Mouse (Mus musculus) small intestine, adult 10 weeks (tissue): ENCODE data around the gene Dazap2. TPM values are rescaled to one million over a fixed set of nuclear protein-coding genes. Genes with fewer than 3 reads are reported as not detected.

Experiments used
- polyA plus RNA-seq: library from polyadenylated mRNA; stranded (reverse); fragments of 350-450 nt; fragmentation: Illumina TruSeq; extraction: RNeasy Lipid Tissue Mini Kit (QIAGEN cat#74804); gene quantifications from one replicate; pipeline ENCODE4 v1.2.3, GENCODE M21; 2014; ENCODE audit warnings: low replicate concordance

The Dazap2 gene
- 273 TPM for polyA plus RNA-seq

DNA sequence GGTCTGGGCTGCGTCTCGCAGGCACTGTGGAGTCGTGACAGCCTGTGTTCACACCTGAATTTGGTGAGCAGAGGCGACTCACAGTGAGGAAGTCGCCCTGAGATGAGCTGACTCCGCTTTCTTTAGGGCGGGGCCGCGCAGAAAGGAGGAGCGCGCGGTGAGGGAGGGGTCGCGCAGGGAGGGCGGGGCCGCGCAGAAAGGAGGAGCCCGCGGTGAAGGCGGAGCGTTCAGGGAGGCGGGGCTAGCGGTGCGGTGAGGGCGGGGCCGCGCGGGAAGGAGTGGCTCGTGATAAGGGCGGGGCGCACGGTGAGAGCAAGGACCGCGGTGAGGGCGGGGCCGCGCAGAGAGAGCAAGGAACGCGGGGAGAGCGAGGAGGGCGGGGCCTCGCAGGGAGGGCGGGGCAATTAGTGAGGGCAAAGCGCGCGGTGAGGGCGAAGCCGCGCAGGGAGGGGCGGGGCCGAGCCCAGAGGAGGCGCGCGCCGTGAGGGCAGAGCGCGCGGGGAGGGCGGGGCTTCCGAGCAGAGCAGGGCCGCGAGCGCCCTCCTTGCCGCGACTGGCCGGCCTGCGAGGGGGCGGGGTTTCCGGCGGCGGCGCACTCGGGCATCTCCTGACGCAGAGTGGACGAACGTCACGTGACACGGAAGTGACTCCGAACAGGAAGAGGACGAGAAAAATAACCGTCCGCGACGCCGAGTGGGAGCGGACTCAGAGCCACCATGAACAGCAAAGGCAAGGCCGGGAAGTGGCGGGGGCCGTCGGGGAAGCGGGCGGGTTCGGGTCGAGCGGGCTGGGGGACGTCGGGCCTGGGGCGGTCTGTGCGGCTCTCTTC, at the start of gene Dazap2:
Gene Dazap2, plus strand, starts transcription at position 354 of the 829 bp plus-strand sequence.

DNA sequence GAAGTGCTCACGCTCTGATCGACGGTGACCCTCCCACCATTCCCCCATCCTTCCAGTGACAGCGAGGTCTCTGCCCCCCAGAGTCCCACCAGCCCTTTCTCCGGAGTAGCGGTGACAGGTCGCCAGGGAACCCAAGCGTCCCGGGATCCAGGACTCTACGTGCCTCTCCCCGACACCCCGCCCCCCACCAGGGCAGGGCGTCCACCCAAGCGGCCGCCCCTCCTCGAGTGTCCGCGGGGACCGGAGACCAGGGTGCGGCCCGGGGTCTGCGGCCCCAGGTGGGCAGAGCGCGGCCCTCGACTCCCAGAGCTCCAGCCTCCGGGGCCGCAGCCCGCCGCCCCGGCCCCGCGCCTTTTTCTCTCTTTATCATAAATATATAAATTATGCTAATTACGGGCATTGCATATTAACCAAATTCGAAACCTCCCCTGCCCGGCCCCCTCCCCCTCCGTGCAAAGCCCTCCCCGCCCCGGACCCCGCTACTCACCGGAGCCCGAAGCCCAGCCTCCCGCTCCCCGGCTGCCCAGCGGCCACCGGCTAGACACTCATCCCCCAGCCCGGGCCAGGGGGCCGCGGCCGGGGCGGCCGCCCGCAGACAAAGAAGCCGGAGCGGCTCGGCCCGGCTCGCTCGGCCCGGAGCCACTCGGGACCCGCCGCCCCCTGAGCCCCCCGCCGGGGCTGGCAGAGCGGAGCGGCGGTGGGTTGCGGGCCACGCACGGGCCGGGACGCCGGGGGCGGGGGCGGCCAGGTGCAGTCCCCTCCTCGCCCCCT, 15.7 kb upstream of the Dazap2 start, which contains the start of gene Pou6f1:
Gene Pou6f1, minus strand, starts transcription at position 709 of the 771 bp plus-strand sequence.

DNA sequence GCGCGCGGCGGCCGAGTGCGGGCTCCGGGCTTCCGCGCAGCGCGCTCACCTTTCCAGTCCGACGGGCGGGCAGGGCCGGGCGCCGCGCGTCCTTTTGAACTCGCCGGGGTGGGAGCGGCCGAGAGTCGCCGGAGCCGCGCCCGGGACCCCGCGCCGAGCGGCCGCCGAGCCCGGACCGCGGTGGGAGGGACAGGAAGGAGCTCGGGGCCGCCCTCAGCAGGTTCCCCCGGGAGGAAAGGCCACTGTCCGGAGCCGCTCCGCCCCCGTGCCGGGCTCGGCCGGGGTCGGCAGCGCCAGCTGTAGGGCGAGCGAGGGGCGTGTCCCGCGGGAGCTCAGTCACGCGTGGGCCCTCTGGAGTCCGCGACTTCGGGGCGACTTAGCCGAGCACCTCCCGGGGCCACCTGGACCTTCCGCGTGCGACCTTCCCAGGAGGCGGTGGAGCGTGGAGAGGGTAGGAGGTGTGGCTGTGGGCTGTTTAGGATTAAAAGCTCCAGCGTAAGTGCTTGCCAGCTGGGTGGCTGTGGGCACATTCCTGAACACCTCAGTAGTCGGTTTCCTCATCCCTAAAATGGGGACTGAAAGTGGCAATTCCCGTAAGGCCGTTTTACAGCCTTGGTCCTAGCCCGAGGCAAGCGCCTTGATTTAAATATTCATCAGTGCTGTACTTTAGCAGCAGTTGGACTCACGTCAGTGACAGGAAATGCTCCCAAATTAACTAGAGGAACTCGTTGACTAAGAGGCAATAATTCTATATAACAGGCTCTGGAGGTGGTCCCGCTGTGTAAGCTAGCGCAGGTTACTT, 21.8 kb downstream of the Dazap2 start, which contains the start of gene Smagp:
Gene Smagp, minus strand, starts transcription at position 241 of the 802 bp plus-strand sequence.

DNA sequence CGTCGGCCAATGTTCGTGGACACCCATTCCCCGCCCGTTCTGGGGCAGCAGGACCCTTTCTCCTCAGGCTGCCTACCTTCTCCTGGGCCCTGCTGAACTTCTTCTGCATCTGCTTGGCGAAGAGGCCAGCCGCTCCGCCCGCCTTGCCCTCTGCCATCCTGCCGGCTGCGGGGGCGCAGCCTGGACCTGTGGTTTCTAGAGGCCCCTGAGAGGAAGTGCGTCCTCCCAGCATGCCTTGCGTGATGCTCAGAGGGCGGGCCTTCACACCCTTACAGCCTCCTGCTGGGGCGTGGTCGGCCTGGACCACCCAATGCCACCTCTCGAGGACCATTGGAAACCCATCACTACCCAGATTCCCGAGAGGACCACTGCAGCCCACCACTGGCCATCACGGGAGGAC, 54.2 kb downstream of the Dazap2 start, which contains the start of gene Bin2:
Gene Bin2, minus strand, starts transcription at position 217 of the 400 bp plus-strand sequence.

Other genes starting within 250 kb of the Dazap2 start
- gene Gm5475, start 193.2 kb upstream of the Dazap2 start, polyA plus RNA-seq, result 0.22 TPM
- gene Slc11a2, start 190.3 kb upstream of the Dazap2 start, polyA plus RNA-seq, result 15.7 TPM
- 16.8 TPM for gene Letmd1, start 146.3 kb upstream of the Dazap2 start, polyA plus RNA-seq
- gene Csrnp2, start 119.9 kb upstream of the Dazap2 start, polyA plus RNA-seq, result 1.1 TPM
- gene Tfcp2, start 63.3 kb upstream of the Dazap2 start, polyA plus RNA-seq, result 3.1 TPM
- 0.74 TPM for gene Pou6f1, start 15.4 kb upstream of the Dazap2 start, polyA plus RNA-seq
- gene Smagp, start 21.6 kb downstream of the Dazap2 start, polyA plus RNA-seq, result 1.0 TPM
- gene Bin2, start 54.2 kb downstream of the Dazap2 start, polyA plus RNA-seq, result 1.4 TPM
- gene Cela1, start 72.6 kb downstream of the Dazap2 start, polyA plus RNA-seq, result 169 TPM
- gene Galnt6, start 114.0 kb downstream of the Dazap2 start, polyA plus RNA-seq, result 25.3 TPM
- gene Slc4a8, start 146.4 kb downstream of the Dazap2 start, polyA plus RNA-seq, result 0.67 TPM